Mouse (Mus musculus) spleen, adult 2 months (tissue): ENCODE measurements around the gene Gramd4. TPM values are rescaled to one million over a fixed set of nuclear protein-coding genes. Genes with fewer than 3 reads are reported as not detected.

Experiments used
- DNase-seq, 2 experiments: peaks; one replicate each; pipeline versions ENCODE4 v3.0.0 to v3.0.0-alpha.2; 2012 to 2021; ENCODE audit warnings: low spot score in 2 of 2, low read depth in 1 of 2
- H3K27ac ChIP-seq: fragments of 200-500 bp; 2 replicates; pipeline ENCODE4 v1.5.1; 2012; ENCODE audit warnings: low read length, inconsistent platforms; ENCODE audit not compliant: insufficient read depth
- H3K27me3 ChIP-seq: fragments of 200-500 bp; 2 replicates; pipeline ENCODE4 v1.6.1; 2012; ENCODE audit warnings: mild to moderate bottlenecking, moderate library complexity, low read length, inconsistent platforms; ENCODE audit not compliant: control insufficient read depth, insufficient read depth
- H3K36me3 ChIP-seq: fragments of 200-500 bp; 2 replicates; pipeline ENCODE4 v1.6.1; 2012; ENCODE audit warnings: mild to moderate bottlenecking, low read length, inconsistent platforms; ENCODE audit not compliant: control insufficient read depth, insufficient read depth
- H3K4me1 ChIP-seq: fragments of 200-500 bp; 2 replicates; pipeline ENCODE4 v1.6.1; 2011; ENCODE audit warnings: inconsistent platforms; ENCODE audit not compliant: control insufficient read depth, insufficient read depth, insufficient read length
- H3K4me3 ChIP-seq: fragments of 200-500 bp; 2 replicates; pipeline ENCODE4 v1.5.1; 2011; ENCODE audit warnings: mild to moderate bottlenecking, inconsistent platforms; ENCODE audit not compliant: insufficient read depth, insufficient read length; ENCODE audit errors: extremely low read depth
- CTCF ChIP-seq: fragments of 200-500 bp; IDR thresholded peaks from 2 replicates; pipeline ENCODE4 v1.5.1; 2011; ENCODE audit warnings: mild to moderate bottlenecking, inconsistent platforms; ENCODE audit not compliant: insufficient read depth, insufficient read length, insufficient replicate concordance; ENCODE audit errors: extremely low read depth
- POLR2A ChIP-seq: fragments of 200-500 bp; IDR thresholded peaks from 2 replicates; pipeline ENCODE4 v1.6.1; 2011; ENCODE audit warnings: low read depth, low read length, inconsistent platforms
- WGBS: fragments of 180-500 bp; shearing (Covaris S2); methylation state at CpG from one replicate; pipeline ENCODE4 v1.1.7; 2018; 5-methylcytosine and 5-hydroxymethylcytosine counted together
- polyA plus RNA-seq: library from polyadenylated mRNA; depleted of rRNA; stranded (reverse); fragments of >200 nt; gene quantifications from 2 replicates; pipeline ENCODE4 v1.2.3, GENCODE M21; 2012

The Gramd4 gene
- polyA plus RNA-seq, 1 experiment: 36.2 TPM

GRCm38 (mm10) chr15:86168505-86168867 lies 111.0 kb downstream of the Gramd4 start:
- DNase-seq: no peak
- WGBS: 42% methylated on average over 7 of the region's 7 CpGs
- H3K4me1 ChIP-seq: peaks cover 43% of the 10 kb centered on the region; the same call in 1 of the 2 replicates
- no peak for TF ChIP-seq POLR2A
- no peak for TF ChIP-seq CTCF
- H3K27ac ChIP-seq: peak overlapping the region; percentile 59
- H3K36me3 ChIP-seq: peaks cover 19% of the 10 kb centered on the region
- H3K4me3 ChIP-seq: no peak overlapping the region
- no peaks in the 10 kb centered on the region for H3K27me3 ChIP-seq

- WGBS: 77% methylated on average over 12 of the region's 12 CpGs
- H3K4me3 ChIP-seq: no peak overlapping the region
Measured at GRCm38 (mm10) chr15:86168941-86169816, 111.7 kb downstream of the Gramd4 start.

GRCm38 (mm10) chr15:86169817-86170110 lies 112.3 kb downstream of the Gramd4 start:
- peak overlapping the region; percentile 19; the same call in 1 of the 2 replicates for H3K27ac ChIP-seq
- 81% methylated on average over 4 of the region's 4 CpGs for WGBS
- TF ChIP-seq POLR2A (no peak), CTCF (no peak)
- no peak for DNase-seq
- no peaks in the 10 kb centered on the region for H3K27me3 ChIP-seq
- H3K36me3 ChIP-seq: peaks cover 10% of the 10 kb centered on the region
- H3K4me3 ChIP-seq: no peak overlapping the region
- H3K4me1 ChIP-seq: peaks cover 54% of the 10 kb centered on the region; the same call in 1 of the 2 replicates

More at GRCm38 (mm10) chr15:86168941-86169816, 111.7 kb downstream of the Gramd4 start:
- Histone ChIP-seq H3K27ac (peak overlapping the region; percentile 19), H3K36me3 (peaks cover 14% of the 10 kb centered on the region), H3K27me3 (no peaks in the 10 kb centered on the region), H3K4me1 (peaks cover 48% of the 10 kb centered on the region; the same call in 1 of the 2 replicates)
- TF ChIP-seq CTCF: no peak
- TF ChIP-seq POLR2A: no peak
- no peak for DNase-seq

GRCm38 (mm10) chr15:86171316-86171715 lies 113.8 kb downstream of the Gramd4 start:
- no peaks in the 10 kb centered on the region for H3K36me3 ChIP-seq
- no peak for TF ChIP-seq POLR2A
- no peak for TF ChIP-seq CTCF
- no peak for DNase-seq
- no peaks in the 10 kb centered on the region for H3K27me3 ChIP-seq
- no peak overlapping the region for H3K4me3 ChIP-seq
- WGBS: 47% methylated on average over 12 of the region's 12 CpGs
- peak overlapping the region; percentile 36 for H3K27ac ChIP-seq
- peaks cover 60% of the 10 kb centered on the region; the same call in 1 of the 2 replicates for H3K4me1 ChIP-seq

- no peaks in the 10 kb centered on the region for H3K36me3 ChIP-seq
- no peak for TF ChIP-seq POLR2A
- TF ChIP-seq CTCF: no peak
- H3K4me1 ChIP-seq: peaks cover 60% of the 10 kb centered on the region; the same call in 1 of the 2 replicates
- peak overlapping the region; percentile 91 for H3K27ac ChIP-seq
- 31% methylated on average over 3 of the region's 3 CpGs for WGBS
- H3K4me3 ChIP-seq: no peak overlapping the region
- DNase-seq: no peak
- H3K27me3 ChIP-seq: no peaks in the 10 kb centered on the region
Measured at GRCm38 (mm10) chr15:86172124-86172523, 114.6 kb downstream of the Gramd4 start.

GRCm38 (mm10) chr15:86172526-86172925 lies 115.0 kb downstream of the Gramd4 start:
- Histone ChIP-seq H3K4me3 (no peak overlapping the region), H3K4me1 (peaks cover 60% of the 10 kb centered on the region; the same call in 1 of the 2 replicates), H3K27me3 (no peaks in the 10 kb centered on the region), H3K36me3 (no peaks in the 10 kb centered on the region), H3K27ac (peak overlapping the region; percentile 91)
- DNase-seq: peak in 1 of 2 experiments; percentile 36
- WGBS: 26% methylated on average over 6 of the region's 6 CpGs
- TF ChIP-seq POLR2A: no peak
- TF ChIP-seq CTCF: no peak
